ENCODE assay signal across 25 mouse cellular contexts in genomic region chrX:166468321-166468720, GRCm38 (mm10).
"Had no signal": no experiment of that assay in that cellular context is flagged by ENCODE, and none has a peak within 500 bp of the region (broad histone marks: within the 10 kb centered on the region; RNA-seq: fewer than 3 reads in every experiment).

No protein-coding gene starts in this region.

- H3K27me3 ChIP-seq: heart, embryonic 13.5 days; heart, embryonic 15.5 days; intestine, embryonic 15.5 days had no signal

- H3K4me1 ChIP-seq: heart, embryonic 13.5 days; heart, embryonic 15.5 days; intestine, embryonic 15.5 days; limb, embryonic 15.5 days had no signal

- H3K36me3 ChIP-seq: heart, embryonic 13.5 days; heart, embryonic 15.5 days; intestine, embryonic 15.5 days; limb, embryonic 15.5 days had no signal

- H3K9ac ChIP-seq: heart, embryonic 13.5 days; heart, embryonic 15.5 days; hindbrain, embryonic 14.5 days; intestine, embryonic 15.5 days; limb, embryonic 13.5 days; limb, embryonic 15.5 days had no signal

- H3K4me3 ChIP-seq: heart, adult 2 months; heart, embryonic 13.5 days; heart, embryonic 15.5 days; intestine, embryonic 15.5 days; layer of hippocampus, adult 2 months; limb, embryonic 13.5 days; limb, embryonic 15.5 days had no signal

- H3K9me3 ChIP-seq: heart, embryonic 13.5 days; heart, embryonic 15.5 days; intestine, embryonic 15.5 days; limb, embryonic 13.5 days; limb, embryonic 15.5 days had no signal

- H3K4me2 ChIP-seq: heart, embryonic 11.5 days; heart, embryonic 13.5 days; heart, embryonic 15.5 days; hindbrain, embryonic 14.5 days; intestine, embryonic 15.5 days; limb, embryonic 13.5 days; limb, embryonic 15.5 days had no signal

- H3K27ac ChIP-seq: heart, adult 2 months; heart, embryonic 13.5 days; heart, embryonic 15.5 days; hindbrain, embryonic 14.5 days; intestine, embryonic 15.5 days; layer of hippocampus, adult 2 months; limb, embryonic 13.5 days; limb, embryonic 15.5 days had no signal

- DNase-seq: gastrocnemius, postnatal 14 days; gastrocnemius, postnatal 36 days; heart, adult 11 months; heart, adult 2 months; heart, postnatal 14 days; heart, postnatal 36 days; kidney, adult 18-20 months; kidney, adult 8-10 months; kidney, postnatal 10 days; kidney, postnatal 25 days; kidney, postnatal 4 days; layer of hippocampus, adult 9-11 months; layer of hippocampus, postnatal 36 days; left cerebral cortex, postnatal 4 days had no signal

- ATAC-seq: hindbrain, embryonic 16.5 days; inflammation-experienced regulatory T-cells, adult 6 months; intestine, embryonic 15.5 days; intestine, postnatal 0 days had no signal
